Mouse (Mus musculus) limb, embryonic 12.5 days (tissue): ENCODE results near the gene Gucy2d. TPM values are rescaled to one million over a fixed set of nuclear protein-coding genes. Genes with fewer than 3 reads are reported as not detected.
A peak's percentile ranks its signal among the peaks of the same experiment; 100 is the strongest.

Experiments used
- ATAC-seq: fragments of 200-750 bp; cut with Nextera tagmentation; 2 replicates; pipeline ENCODE4 v1.8.0; 2017; ENCODE audit warnings: low read depth, moderate TSS enrichment; ENCODE audit not compliant: insufficient number of reproducible peaks, insufficient read depth, low FRiP score, low TSS enrichment
- H3K27ac ChIP-seq: fragments of 300-500 bp; sonication (generic); 2 replicates; pipeline ENCODE4 v1.5.1; 2016; ENCODE audit warnings: mild to moderate bottlenecking, moderate library complexity
- H3K27me3 ChIP-seq: fragments of 300-500 bp; sonication (generic); 2 replicates; pipeline ENCODE4 v1.6.1; 2016; ENCODE audit warnings: mild to moderate bottlenecking, moderate library complexity
- H3K36me3 ChIP-seq: fragments of 300-500 bp; sonication (generic); 2 replicates; pipeline ENCODE4 v1.6.1; 2016; ENCODE audit warnings: mild to moderate bottlenecking, moderate library complexity
- H3K4me1 ChIP-seq: fragments of 300-500 bp; sonication (generic); replicated peaks from 2 replicates; pipeline ENCODE4 v1.6.1; 2016
- H3K4me2 ChIP-seq: fragments of 300-500 bp; sonication (generic); 2 replicates; pipeline ENCODE4 v1.6.1; 2016; ENCODE audit warnings: mild to moderate bottlenecking, moderate library complexity
- H3K4me3 ChIP-seq: fragments of 300-500 bp; sonication (generic); replicated peaks from 2 replicates; pipeline ENCODE4 v1.5.1; 2016; ENCODE audit warnings: mild to moderate bottlenecking
- H3K9ac ChIP-seq: fragments of 300-500 bp; sonication (generic); replicated peaks from 2 replicates; pipeline ENCODE4 v1.6.1; 2016; ENCODE audit warnings: mild to moderate bottlenecking, moderate library complexity
- H3K9me3 ChIP-seq: fragments of 300-500 bp; sonication (generic); 2 replicates; pipeline ENCODE4 v1.6.1; 2016; ENCODE audit warnings: mild to moderate bottlenecking, moderate library complexity
- WGBS: fragments of 180-500 bp; shearing (Covaris S2); methylation state at CpG from one replicate; pipeline ENCODE4 v1.1.7; 2016; 5-methylcytosine and 5-hydroxymethylcytosine counted together
- polyA plus RNA-seq: library from polyadenylated mRNA; unstranded; fragments of >200 nt; fragmentation: Nextera tagmentation; extraction: Ambion mirVana; gene quantifications from 2 replicates; pipeline ENCODE4 v1.2.1, GENCODE M21; 2016

The Gucy2d gene
- polyA plus RNA-seq, 1 experiment from 2014 or later: 0.08 TPM

DNA sequence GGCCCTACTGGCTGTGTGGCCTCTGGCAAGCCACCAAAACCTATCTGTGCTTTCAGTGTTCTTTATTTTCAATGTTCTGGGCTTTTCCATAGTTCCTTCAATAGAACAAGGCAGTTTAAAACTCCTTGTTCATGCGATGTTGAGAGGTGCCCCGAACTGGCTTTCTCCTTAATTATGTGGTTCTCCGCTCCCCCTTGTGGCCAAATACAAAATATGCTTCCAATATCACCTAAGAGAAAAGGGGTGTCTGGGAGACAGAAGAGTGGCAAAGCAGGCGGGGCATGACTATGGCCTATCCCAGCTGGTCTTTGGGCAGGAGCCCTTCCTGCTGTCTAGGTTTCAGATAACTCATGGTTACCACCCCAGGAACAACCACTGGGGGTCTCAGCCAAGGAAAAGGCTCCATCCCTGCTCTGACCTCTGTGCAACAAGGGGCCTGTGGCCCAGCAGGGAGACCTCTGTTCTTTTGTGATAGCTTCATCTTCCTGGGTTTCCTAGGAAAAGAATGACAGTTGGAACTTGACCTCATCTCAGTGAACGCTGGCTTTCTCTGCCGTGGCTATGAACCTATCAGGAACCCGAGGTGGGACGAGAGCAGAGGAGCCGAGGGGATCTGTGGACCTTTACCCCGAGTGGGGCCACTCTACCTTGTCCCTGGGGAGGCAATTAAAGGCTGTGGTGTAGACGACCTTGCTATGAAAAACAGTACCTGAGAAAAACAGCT is 7.5 kb downstream of the Gucy2d start:
- no peaks in the 10 kb centered on the region; the same call in 1 of the 2 replicates for H3K27me3 ChIP-seq
- ATAC-seq: no peak

DNA sequence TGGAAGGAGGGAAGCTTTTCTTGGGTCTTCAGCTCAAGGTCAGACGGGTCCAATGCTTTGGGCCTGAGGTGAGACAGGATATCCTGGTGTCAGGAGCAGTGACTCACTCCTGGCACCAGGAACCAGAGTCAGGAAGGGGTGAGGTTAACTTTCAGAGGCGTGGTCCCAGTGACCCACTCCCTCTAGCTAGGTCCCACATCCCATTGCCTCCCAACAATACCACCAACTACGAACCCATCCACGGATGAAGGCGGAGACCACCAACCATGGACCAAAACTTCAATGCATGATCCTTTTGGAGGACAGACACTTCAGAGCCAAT is 8.1 kb downstream of the Gucy2d start:
- WGBS: 90% methylated on average over 5 of the region's 5 CpGs
- no peak for ATAC-seq

More for the DNA sequence above, 7.5 kb downstream of the Gucy2d start:
- Histone ChIP-seq H3K9me3 (no peaks in the 10 kb centered on the region), H3K4me3 (no peak overlapping the region), H3K27ac (no peak overlapping the region), H3K9ac (no peak overlapping the region), H3K4me1 (no peaks in the 10 kb centered on the region), H3K4me2 (no peak overlapping the region), H3K36me3 (no peaks in the 10 kb centered on the region)
- WGBS: 63% methylated on average over 11 of the region's 11 CpGs

GRCm38 (mm10) chr7:98449696-98450095 is 9.5 kb downstream of the Gucy2d start:
- Histone ChIP-seq H3K4me2 (no peak overlapping the region), H3K9ac (no peak overlapping the region), H3K27ac (no peak overlapping the region), H3K4me1 (peaks cover 8% of the 10 kb centered on the region), H3K4me3 (no peak overlapping the region), H3K36me3 (no peaks in the 10 kb centered on the region), H3K27me3 (0 out of 2 replicates have a peak, but pooled peaks cover 5% of the 10 kb centered on the region), H3K9me3 (no peaks in the 10 kb centered on the region)
- 82% methylated on average over 9 of the region's 9 CpGs for WGBS
- no peak for ATAC-seq

More for the DNA sequence above, 8.1 kb downstream of the Gucy2d start:
- no peak overlapping the region for H3K27ac ChIP-seq
- H3K4me1 ChIP-seq: no peaks in the 10 kb centered on the region
- H3K4me2 ChIP-seq: no peak overlapping the region
- H3K36me3 ChIP-seq: no peaks in the 10 kb centered on the region
- no peak overlapping the region for H3K9ac ChIP-seq
- H3K9me3 ChIP-seq: no peaks in the 10 kb centered on the region
- H3K4me3 ChIP-seq: no peak overlapping the region
- no peaks in the 10 kb centered on the region; the same call in 1 of the 2 replicates for H3K27me3 ChIP-seq

- no peak overlapping the region for H3K4me3 ChIP-seq
- no peak overlapping the region for H3K4me2 ChIP-seq
- H3K4me1 ChIP-seq: peaks cover 14% of the 10 kb centered on the region
- 56% methylated on average over 10 of the region's 10 CpGs for WGBS
- H3K9ac ChIP-seq: no peak overlapping the region
- no peak for ATAC-seq
- H3K27ac ChIP-seq: 0 out of 2 replicates have a peak overlapping the region, but pooled peaks have one; percentile 35
- 0 out of 2 replicates have a peak, but pooled peaks cover 5% of the 10 kb centered on the region for H3K27me3 ChIP-seq
- no peaks in the 10 kb centered on the region for H3K9me3 ChIP-seq
- H3K36me3 ChIP-seq: no peaks in the 10 kb centered on the region
Observed at GRCm38 (mm10) chr7:98454397-98455120, 14.3 kb downstream of the Gucy2d start.

- H3K36me3 ChIP-seq: no peaks in the 10 kb centered on the region
- no peak overlapping the region for H3K27ac ChIP-seq
- WGBS: 49% methylated on average over 7 of the region's 7 CpGs
- H3K4me3 ChIP-seq: no peak overlapping the region
- no peak for ATAC-seq
- H3K9ac ChIP-seq: no peak overlapping the region
- no peaks in the 10 kb centered on the region for H3K9me3 ChIP-seq
- peaks cover 5% of the 10 kb centered on the region; the same call in 1 of the 2 replicates for H3K4me1 ChIP-seq
- H3K27me3 ChIP-seq: no peaks in the 10 kb centered on the region; the same call in 1 of the 2 replicates
- no peak overlapping the region for H3K4me2 ChIP-seq
Observed at GRCm38 (mm10) chr7:98460319-98460718, 20.1 kb downstream of the Gucy2d start.

DNA sequence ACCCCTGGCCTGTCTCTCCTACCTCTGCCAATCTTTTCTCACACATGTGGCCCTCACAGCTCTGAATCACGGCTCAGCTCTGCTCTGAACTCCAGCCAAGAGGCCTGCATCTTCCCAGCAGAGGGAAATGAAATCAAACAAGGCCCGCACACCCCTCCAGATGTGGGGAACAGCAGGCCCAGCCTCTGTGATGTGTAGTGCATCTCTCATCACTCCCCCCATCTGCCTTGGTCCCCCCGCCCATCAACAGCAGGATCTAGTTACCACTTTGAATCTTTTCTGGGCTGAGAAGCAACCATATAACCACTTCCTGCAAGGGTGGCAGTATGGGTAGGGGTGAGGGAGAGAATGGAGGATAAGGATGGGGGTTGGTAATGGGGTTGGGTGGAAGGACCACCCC is 28.9 kb downstream of the Gucy2d start:
- WGBS: 55% methylated on average over 3 of the region's 3 CpGs
- Histone ChIP-seq H3K27ac (peak overlapping the region; percentile 57; the same call in 1 of the 2 replicates), H3K27me3 (no peaks in the 10 kb centered on the region), H3K4me2 (no peak overlapping the region), H3K4me1 (peaks cover 14% of the 10 kb centered on the region), H3K36me3 (no peaks in the 10 kb centered on the region), H3K9ac (no peak overlapping the region), H3K4me3 (no peak overlapping the region), H3K9me3 (no peaks in the 10 kb centered on the region)
- peak; percentile 73; the same call in 1 of the 2 replicates for ATAC-seq

DNA sequence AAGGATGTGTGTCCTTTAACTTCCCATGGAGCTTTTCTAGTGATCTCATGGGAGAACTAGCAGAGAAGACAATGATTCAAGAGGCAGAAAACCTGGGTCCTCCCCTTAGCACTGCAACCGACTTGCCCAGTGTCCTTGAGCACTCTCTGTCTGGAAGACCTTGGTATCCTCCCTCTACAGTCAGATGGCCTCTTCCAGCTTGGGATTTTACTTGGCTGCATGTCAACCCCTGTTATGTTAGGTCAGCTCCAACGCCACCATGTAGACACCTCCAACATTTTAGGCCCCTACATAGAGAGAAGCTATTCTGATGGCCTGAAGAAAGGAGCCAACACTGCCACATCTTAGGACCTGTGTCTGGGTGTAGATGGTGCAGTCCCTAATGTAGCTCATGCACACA is 32.3 kb downstream of the Gucy2d start:
- Histone ChIP-seq H3K4me2 (no peak overlapping the region), H3K27ac (no peak overlapping the region), H3K4me1 (peaks cover 14% of the 10 kb centered on the region), H3K27me3 (no peaks in the 10 kb centered on the region), H3K9me3 (no peaks in the 10 kb centered on the region), H3K4me3 (no peak overlapping the region), H3K9ac (no peak overlapping the region), H3K36me3 (no peaks in the 10 kb centered on the region)
- no peak for ATAC-seq
- 87% methylated on average over 2 of the region's 2 CpGs for WGBS

GRCm38 (mm10) chr7:98474558-98474957 is 34.3 kb downstream of the Gucy2d start:
- ATAC-seq: no peak
- no peak overlapping the region for H3K27ac ChIP-seq
- no peaks in the 10 kb centered on the region for H3K36me3 ChIP-seq
- H3K9ac ChIP-seq: no peak overlapping the region
- H3K4me3 ChIP-seq: no peak overlapping the region
- H3K27me3 ChIP-seq: peaks cover 5% of the 10 kb centered on the region; the same call in 1 of the 2 replicates
- 81% methylated on average over 1 of the region's 1 CpGs for WGBS
- peaks cover 2% of the 10 kb centered on the region for H3K4me1 ChIP-seq
- no peak overlapping the region for H3K4me2 ChIP-seq
- no peaks in the 10 kb centered on the region for H3K9me3 ChIP-seq

DNA sequence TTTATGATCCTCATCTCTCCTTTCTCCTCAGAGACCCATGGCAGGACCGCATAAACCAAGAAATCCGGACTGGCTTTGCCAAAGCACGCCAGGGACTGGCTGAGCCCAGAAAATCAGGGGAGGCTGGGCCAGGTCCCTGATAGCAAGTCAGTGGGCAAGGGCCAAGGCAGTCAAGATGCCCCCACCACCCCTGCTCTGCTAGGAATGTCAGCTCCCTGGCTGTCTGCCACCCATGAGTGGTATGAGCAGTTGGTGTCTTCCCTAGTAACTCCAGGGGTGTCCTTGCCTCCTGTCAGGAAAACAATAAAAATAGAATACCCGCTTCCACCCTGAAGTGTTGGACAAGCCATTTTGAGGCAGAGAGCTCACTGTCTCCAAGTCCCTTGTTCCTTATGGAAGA is 36.9 kb downstream of the Gucy2d start:
- Histone ChIP-seq H3K4me1 (peaks cover 4% of the 10 kb centered on the region; the same call in 1 of the 2 replicates), H3K9me3 (no peaks in the 10 kb centered on the region), H3K27ac (no peak overlapping the region), H3K4me3 (no peak overlapping the region), H3K9ac (no peak overlapping the region), H3K4me2 (no peak overlapping the region), H3K27me3 (peaks cover 15% of the 10 kb centered on the region), H3K36me3 (no peaks in the 10 kb centered on the region)
- no peak for ATAC-seq
- 76% methylated on average over 4 of the region's 4 CpGs for WGBS

- WGBS: 90% methylated on average over 1 of the region's 1 CpGs
- Histone ChIP-seq H3K9ac (no peak overlapping the region), H3K4me1 (peaks cover 14% of the 10 kb centered on the region; the same call in 1 of the 2 replicates), H3K36me3 (no peaks in the 10 kb centered on the region), H3K9me3 (no peaks in the 10 kb centered on the region), H3K27ac (no peak overlapping the region), H3K4me2 (no peak overlapping the region), H3K27me3 (peaks cover 15% of the 10 kb centered on the region), H3K4me3 (no peak overlapping the region)
- ATAC-seq: no peak
Observed at GRCm38 (mm10) chr7:98480481-98480880, 40.3 kb downstream of the Gucy2d start.

DNA sequence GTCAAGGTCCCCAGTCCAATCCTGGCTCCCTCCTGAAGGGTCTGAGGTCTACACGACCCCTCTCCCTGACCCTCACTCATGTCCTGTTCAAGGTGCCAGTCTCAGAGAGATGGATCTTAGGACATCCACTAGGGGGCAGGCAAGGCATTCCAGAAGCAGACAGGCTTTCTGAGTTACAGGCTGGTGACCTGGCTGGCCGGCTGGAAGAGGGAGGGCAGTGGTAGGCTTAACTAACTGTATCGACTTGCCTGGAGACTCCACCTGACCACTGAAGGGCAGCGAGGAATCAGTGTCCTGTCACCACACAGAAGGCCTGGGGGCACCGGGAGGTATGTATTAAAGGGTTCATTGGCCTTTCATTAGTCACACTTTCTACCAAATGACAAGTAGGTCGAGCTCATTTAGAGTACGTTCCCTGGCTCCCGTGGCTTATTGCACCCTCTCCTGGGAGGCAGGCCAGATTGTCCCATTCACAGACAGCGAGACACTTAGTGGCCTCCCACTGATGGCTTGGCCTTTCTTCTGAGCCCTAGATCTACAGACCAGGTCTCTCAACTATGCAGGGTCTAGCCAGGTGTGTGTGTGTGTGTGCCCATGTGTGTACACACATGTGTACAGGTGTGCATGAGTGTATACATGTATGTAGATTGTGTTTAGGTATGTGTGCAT is 41.0 kb downstream of the Gucy2d start:
- Histone ChIP-seq H3K27me3 (peaks cover 15% of the 10 kb centered on the region), H3K36me3 (no peaks in the 10 kb centered on the region), H3K9me3 (no peaks in the 10 kb centered on the region), H3K4me3 (no peak overlapping the region), H3K9ac (no peak overlapping the region), H3K27ac (no peak overlapping the region), H3K4me1 (peaks cover 14% of the 10 kb centered on the region), H3K4me2 (no peak overlapping the region)
- 20% methylated on average over 9 of the region's 9 CpGs for WGBS
- peak; percentile 35 for ATAC-seq
